Mouse (Mus musculus) myocyte (in vitro differentiated cells): ENCODE data around the gene Ino80d.

Experiments
- E2F4 ChIP-seq: IDR thresholded peaks from one replicate; pipeline ENCODE4 v1.6.1; 2011; ENCODE audit warnings: mild to moderate bottlenecking, control low read depth, moderate library complexity; ENCODE audit not compliant: insufficient read depth
- POLR2A ChIP-seq: IDR thresholded peaks from one replicate; pipeline ENCODE4 v1.6.1; 2011; ENCODE audit warnings: low read depth, mild to moderate bottlenecking, control low read depth, moderate library complexity; ENCODE audit not compliant: insufficient read length
- POLR2AphosphoS2 ChIP-seq: IDR thresholded peaks from one replicate; pipeline ENCODE4 v1.6.1; 2011; ENCODE audit warnings: low read depth, control low read depth; ENCODE audit not compliant: insufficient read length
- TCF12 ChIP-seq: IDR thresholded peaks from one replicate; pipeline ENCODE4 v1.6.1; 2011; ENCODE audit warnings: mild to moderate bottlenecking, control low read depth; ENCODE audit not compliant: poor library complexity, insufficient read depth, severe bottlenecking
- USF1 ChIP-seq: IDR thresholded peaks from one replicate; pipeline ENCODE4 v1.6.1; 2011; ENCODE audit warnings: low read depth, mild to moderate bottlenecking, control low read depth, moderate library complexity

GRCm38 (mm10) chr1:63126206-63126605, 11.7 kb upstream of the Ino80d start:
- TF ChIP-seq POLR2AphosphoS2 = no peak
- TF ChIP-seq POLR2A = no peak
- TF ChIP-seq USF1 = no peak
- no peak for TF ChIP-seq TCF12
- TF ChIP-seq E2F4 = no peak
